Mouse (Mus musculus) heart, embryonic 13.5 days (tissue): ENCODE measurements at regions not wholly inside any gene's neighbourhood (a gene's known extent, or its start where the extent isn't known, plus 50 kb on each side); places are given as distances from the start of the nearest gene placed in this dataset.

Source experiments
- ATAC-seq: fragments of 200-750 bp; cut with Nextera tagmentation; 2 replicates; pipeline ENCODE4 v1.8.0; 2017; ENCODE audit warnings: moderate TSS enrichment; ENCODE audit not compliant: insufficient number of reproducible peaks, low FRiP score, low TSS enrichment; ENCODE audit errors: extremely low read depth
- H3K27ac ChIP-seq: fragments of 300-500 bp; sonication (generic); replicated peaks from 2 replicates; pipeline ENCODE4 v1.5.1; 2015; ENCODE audit warnings: moderate library complexity, mild to moderate bottlenecking, inconsistent platforms
- H3K27me3 ChIP-seq: fragments of 300-500 bp; sonication (generic); replicated peaks from 2 replicates; pipeline ENCODE4 v1.6.1; 2015; ENCODE audit warnings: mild to moderate bottlenecking, inconsistent platforms
- H3K36me3 ChIP-seq: fragments of 300-500 bp; sonication (generic); 2 replicates; pipeline ENCODE4 v1.6.1; 2015; ENCODE audit warnings: mild to moderate bottlenecking, inconsistent platforms
- H3K4me1 ChIP-seq: fragments of 300-500 bp; sonication (generic); 2 replicates; pipeline ENCODE4 v1.6.1; 2015; ENCODE audit warnings: inconsistent platforms
- H3K4me2 ChIP-seq: fragments of 300-500 bp; sonication (generic); 2 replicates; pipeline ENCODE4 v1.6.1; 2015; ENCODE audit warnings: inconsistent platforms, mild to moderate bottlenecking, moderate library complexity
- H3K4me3 ChIP-seq: fragments of 300-500 bp; sonication (generic); 2 replicates; pipeline ENCODE4 v1.5.1; 2015; ENCODE audit warnings: moderate library complexity, mild to moderate bottlenecking, inconsistent platforms
- H3K9ac ChIP-seq: fragments of 300-500 bp; sonication (generic); 2 replicates; pipeline ENCODE4 v1.6.1; 2015; ENCODE audit warnings: inconsistent platforms, mild to moderate bottlenecking, moderate library complexity
- H3K9me3 ChIP-seq: fragments of 300-500 bp; sonication (generic); 2 replicates; pipeline ENCODE4 v1.6.1; 2016; ENCODE audit warnings: inconsistent platforms
- WGBS: fragments of 180-500 bp; shearing (Covaris S2); methylation state at CpG from one replicate; pipeline ENCODE4 v1.1.7; 2015; ENCODE audit warnings: mixed read lengths; 5-methylcytosine and 5-hydroxymethylcytosine counted together

DNA sequence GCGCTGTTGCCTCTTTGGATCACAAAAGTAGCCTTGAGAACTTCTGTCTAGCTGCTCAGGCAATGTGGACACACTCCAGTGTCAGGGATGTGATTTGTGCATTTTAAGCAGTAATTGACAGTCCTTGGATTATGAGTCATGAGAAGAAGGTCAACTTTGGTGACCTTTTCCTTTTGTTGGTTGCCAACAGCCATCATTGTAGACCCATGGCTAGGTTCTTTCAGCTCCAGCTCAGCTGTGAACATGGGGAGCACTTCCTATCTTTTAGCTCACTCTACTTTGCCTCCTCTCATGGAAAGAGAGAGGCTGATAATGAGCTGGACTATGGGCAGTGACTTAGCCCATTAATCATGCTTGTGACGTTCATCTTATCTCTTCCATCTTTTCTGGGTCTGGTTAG is 602.8 kb downstream of the Ets1 start:
- no peaks in the 10 kb centered on the region for H3K27me3 ChIP-seq
- no peak overlapping the region for H3K4me2 ChIP-seq
- no peaks in the 10 kb centered on the region for H3K9me3 ChIP-seq
- no peak overlapping the region for H3K9ac ChIP-seq
- H3K27ac ChIP-seq: no peak overlapping the region
- no peak overlapping the region for H3K4me3 ChIP-seq
- no peaks in the 10 kb centered on the region for H3K36me3 ChIP-seq
- 55% methylated on average over 2 of the region's 2 CpGs for WGBS
- no peak for ATAC-seq
- no peaks in the 10 kb centered on the region for H3K4me1 ChIP-seq

DNA sequence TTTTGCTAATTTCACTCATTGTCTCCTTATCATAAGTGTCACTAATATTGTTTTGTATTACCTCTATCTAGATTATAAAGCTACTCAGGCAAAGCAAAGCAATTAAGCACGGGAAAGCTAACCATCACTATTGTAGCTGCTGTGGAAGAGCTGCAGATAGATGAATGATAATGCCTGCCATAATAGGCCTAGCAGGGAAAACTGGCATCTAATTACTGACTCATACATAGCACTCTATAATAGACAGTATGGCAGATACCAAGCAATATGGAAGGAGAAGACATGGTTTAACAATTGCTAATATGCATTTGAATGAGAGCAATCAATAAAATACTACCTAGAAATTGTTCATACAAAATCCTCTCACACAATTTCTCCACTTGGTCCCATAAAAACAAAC is 604.5 kb downstream of the Ets1 start:
- H3K4me2 ChIP-seq: no peak overlapping the region
- no peaks in the 10 kb centered on the region for H3K36me3 ChIP-seq
- H3K4me1 ChIP-seq: no peaks in the 10 kb centered on the region
- H3K27ac ChIP-seq: no peak overlapping the region
- H3K9me3 ChIP-seq: no peaks in the 10 kb centered on the region
- no peaks in the 10 kb centered on the region for H3K27me3 ChIP-seq
- H3K4me3 ChIP-seq: no peak overlapping the region
- ATAC-seq: no peak
- WGBS: 40% methylated on average over 1 of the region's 1 CpGs
- H3K9ac ChIP-seq: no peak overlapping the region

DNA sequence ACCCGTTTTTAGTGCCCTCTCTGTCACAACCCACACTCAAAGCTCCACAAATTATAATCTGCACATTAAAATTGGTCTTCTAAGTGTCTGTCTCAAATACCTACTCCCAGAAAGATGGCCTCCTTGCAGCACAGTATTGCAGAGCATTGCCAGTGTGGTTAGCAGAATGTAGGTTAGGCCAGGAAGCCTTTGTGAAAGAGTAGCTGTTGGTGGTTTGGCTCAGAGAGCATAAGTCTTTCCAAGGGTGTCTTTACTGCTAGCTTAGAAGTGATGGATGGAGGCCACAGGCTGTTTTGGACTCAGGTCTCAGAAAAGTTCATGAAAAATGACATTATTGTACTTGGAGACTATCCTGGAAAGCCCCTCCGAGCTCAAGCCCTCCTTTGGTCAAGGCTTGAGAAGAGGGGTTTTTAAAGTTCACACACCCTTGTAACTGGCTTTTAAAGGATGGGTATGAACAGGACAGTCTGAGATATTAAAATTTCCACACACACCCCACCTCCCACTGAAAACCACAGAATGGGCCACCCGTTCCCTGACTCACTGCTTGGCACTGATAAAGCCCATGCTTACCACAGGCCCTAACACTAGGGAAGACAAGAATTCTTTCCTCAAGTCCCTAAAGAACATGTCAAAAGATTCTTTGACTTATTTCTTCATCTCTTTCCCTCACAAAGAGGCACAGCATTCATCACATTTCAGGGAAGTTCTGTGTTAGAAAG is 605.1 kb downstream of the Ets1 start:
- Histone ChIP-seq H3K4me3 (no peak overlapping the region), H3K9ac (no peak overlapping the region), H3K36me3 (no peaks in the 10 kb centered on the region), H3K27me3 (no peaks in the 10 kb centered on the region), H3K27ac (no peak overlapping the region), H3K4me2 (no peak overlapping the region), H3K9me3 (no peaks in the 10 kb centered on the region), H3K4me1 (no peaks in the 10 kb centered on the region)
- WGBS: 66% methylated on average over 3 of the region's 3 CpGs
- no peak for ATAC-seq

DNA sequence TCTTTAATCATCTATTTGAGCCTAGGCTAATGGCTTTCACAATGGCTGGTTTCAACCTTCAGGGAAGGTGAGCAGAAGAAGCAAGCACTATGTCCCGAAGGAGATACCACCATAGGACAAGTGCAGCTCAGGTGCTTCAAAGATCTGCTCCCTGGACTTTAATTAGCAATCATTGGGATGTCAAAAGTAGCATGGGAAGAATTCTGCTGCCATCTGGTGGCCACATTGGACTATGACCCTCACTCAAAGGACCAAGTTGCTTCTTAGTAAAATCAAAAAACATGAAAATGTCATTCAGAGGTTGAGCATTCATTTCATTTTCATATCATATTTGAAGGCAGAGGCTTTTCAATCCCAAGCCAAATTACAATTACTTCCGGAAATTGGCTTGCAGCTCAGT is 610.9 kb downstream of the Ets1 start:
- H3K4me3 ChIP-seq: no peak overlapping the region
- 22% methylated on average over 2 of the region's 2 CpGs for WGBS

DNA sequence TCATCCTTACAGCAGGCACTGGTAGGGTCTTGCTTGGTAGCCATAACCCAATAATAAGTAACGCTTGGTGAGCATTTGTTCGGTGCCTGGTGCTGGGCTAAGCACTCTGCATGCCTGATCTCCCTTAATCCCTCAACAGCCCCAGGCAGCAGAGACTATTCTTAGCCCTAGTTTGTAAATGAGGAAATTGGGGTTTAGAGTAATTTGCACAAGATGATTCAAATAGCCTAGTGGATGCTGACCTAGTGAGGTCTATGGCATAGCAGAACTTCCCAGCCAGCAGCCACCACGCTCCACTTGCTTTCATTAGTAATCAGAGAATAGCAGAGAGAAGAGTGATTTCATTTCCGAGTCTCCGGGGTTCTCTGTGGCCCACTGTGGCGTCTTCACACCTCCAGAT is 622.2 kb downstream of the Ets1 start:
- Histone ChIP-seq H3K27me3 (0 out of 2 replicates have a peak, but pooled peaks cover 7% of the 10 kb centered on the region), H3K27ac (no peak overlapping the region), H3K4me3 (no peak overlapping the region), H3K9ac (no peak overlapping the region), H3K4me2 (no peak overlapping the region), H3K4me1 (no peaks in the 10 kb centered on the region), H3K36me3 (no peaks in the 10 kb centered on the region), H3K9me3 (no peaks in the 10 kb centered on the region)
- 52% methylated on average over 6 of the region's 6 CpGs for WGBS
- ATAC-seq: no peak

More for the DNA sequence above, 610.9 kb downstream of the Ets1 start:
- H3K27me3 ChIP-seq: no peaks in the 10 kb centered on the region
- H3K9me3 ChIP-seq: 0 out of 2 replicates have a peak, but pooled peaks cover 4% of the 10 kb centered on the region
- H3K36me3 ChIP-seq: no peaks in the 10 kb centered on the region
- H3K27ac ChIP-seq: no peak overlapping the region
- no peaks in the 10 kb centered on the region for H3K4me1 ChIP-seq
- no peak overlapping the region for H3K9ac ChIP-seq
- no peak for ATAC-seq
- H3K4me2 ChIP-seq: no peak overlapping the region

DNA sequence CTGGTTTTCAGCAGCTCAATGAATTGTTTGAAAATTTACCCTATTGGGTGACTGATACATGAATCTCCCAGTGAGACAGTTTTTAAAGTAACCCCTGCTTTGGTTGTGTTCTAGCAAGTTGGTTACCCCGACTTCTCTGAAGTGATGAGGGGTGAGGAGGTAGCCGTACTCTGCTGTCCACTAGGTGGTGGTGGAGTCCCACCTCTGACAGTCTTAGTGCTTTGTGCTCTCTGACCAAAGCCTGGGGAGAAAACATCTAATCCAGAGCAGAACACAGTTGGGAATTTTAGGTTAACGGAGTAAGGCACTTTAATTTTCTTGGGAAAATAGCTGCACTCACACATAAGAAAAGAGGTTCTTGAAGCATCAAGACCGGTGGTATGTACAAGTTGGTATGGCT is 624.1 kb downstream of the Ets1 start:
- WGBS: 21% methylated on average over 4 of the region's 4 CpGs
- Histone ChIP-seq H3K27ac (no peak overlapping the region), H3K4me2 (no peak overlapping the region), H3K4me3 (no peak overlapping the region), H3K9ac (no peak overlapping the region), H3K9me3 (no peaks in the 10 kb centered on the region), H3K4me1 (no peaks in the 10 kb centered on the region), H3K36me3 (no peaks in the 10 kb centered on the region), H3K27me3 (0 out of 2 replicates have a peak, but pooled peaks cover 7% of the 10 kb centered on the region)
- no peak for ATAC-seq

DNA sequence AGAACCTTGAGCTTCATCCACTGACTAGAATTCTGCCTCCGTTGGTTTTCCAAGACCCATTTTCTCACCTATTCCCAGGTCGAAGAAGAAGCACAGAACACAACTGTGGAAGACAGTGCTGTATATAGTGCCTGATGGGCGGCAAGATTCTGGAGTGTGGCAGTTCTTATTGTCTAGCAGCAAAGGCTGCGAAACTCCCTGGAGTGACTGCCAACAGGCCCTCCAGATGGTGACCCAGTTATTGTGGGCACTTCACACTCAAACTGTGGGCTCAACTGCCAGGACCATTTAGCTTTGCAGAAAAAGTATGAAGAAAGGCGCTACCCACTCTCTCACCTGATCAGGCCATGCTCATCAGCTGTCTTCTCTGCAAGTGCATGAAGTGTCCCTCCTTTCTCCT is 653.4 kb downstream of the Ets1 start:
- WGBS: 72% methylated on average over 5 of the region's 5 CpGs
- Histone ChIP-seq H3K36me3 (no peaks in the 10 kb centered on the region), H3K27me3 (no peaks in the 10 kb centered on the region), H3K9ac (no peak overlapping the region), H3K27ac (no peak overlapping the region), H3K4me2 (no peak overlapping the region), H3K4me3 (no peak overlapping the region), H3K4me1 (no peaks in the 10 kb centered on the region), H3K9me3 (no peaks in the 10 kb centered on the region)
- ATAC-seq: no peak

DNA sequence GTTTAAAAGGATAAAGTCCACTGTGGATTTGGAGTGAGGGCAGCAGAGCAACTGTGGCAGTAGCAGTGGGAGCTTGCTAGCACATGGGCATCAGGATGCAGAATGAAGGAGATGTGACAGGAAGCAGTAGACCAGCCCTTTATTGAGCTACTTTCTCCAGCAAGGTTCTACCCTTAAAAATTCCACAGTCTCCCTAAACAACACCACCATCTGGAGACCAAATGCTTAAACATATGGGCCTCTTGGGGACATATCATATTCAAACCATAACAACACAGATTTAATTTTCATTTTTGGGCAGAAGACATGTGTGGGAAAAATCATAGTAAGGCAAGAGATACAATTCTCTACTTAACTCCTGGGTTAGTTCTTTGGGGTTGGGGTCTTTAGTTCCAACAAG is 656.1 kb downstream of the Ets1 start:
- no peaks in the 10 kb centered on the region for H3K27me3 ChIP-seq
- no peak overlapping the region for H3K4me3 ChIP-seq
- H3K27ac ChIP-seq: no peak overlapping the region
- H3K4me1 ChIP-seq: no peaks in the 10 kb centered on the region
- H3K4me2 ChIP-seq: no peak overlapping the region
- no peak overlapping the region for H3K9ac ChIP-seq
- ATAC-seq: no peak
- no peaks in the 10 kb centered on the region for H3K9me3 ChIP-seq
- H3K36me3 ChIP-seq: no peaks in the 10 kb centered on the region

DNA sequence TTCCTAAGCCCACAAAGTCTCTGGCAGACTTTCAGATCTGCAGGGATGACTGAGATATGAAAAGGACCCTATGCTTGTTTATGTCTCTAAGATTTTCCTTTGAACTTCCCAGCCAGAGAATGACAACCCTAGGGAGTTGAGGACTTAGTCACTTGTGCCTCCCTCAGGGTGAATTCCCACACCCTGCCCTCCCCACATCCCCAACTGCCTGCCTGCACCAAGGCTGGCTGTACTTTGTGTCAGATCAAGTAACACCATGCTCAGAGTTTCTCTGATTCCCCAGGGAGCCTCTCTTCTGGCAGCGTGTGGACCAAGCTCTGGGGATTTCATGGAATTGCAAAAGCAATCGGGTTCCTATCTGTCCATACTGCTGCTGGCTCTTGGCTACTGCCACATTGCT is 659.9 kb downstream of the Ets1 start:
- H3K4me2 ChIP-seq: no peak overlapping the region
- no peak overlapping the region for H3K27ac ChIP-seq
- no peaks in the 10 kb centered on the region for H3K36me3 ChIP-seq
- WGBS: 12% methylated on average over 2 of the region's 2 CpGs
- H3K9me3 ChIP-seq: no peaks in the 10 kb centered on the region
- no peak overlapping the region for H3K9ac ChIP-seq
- ATAC-seq: no peak
- no peak overlapping the region for H3K4me3 ChIP-seq
- no peaks in the 10 kb centered on the region for H3K27me3 ChIP-seq
- H3K4me1 ChIP-seq: no peaks in the 10 kb centered on the region

DNA sequence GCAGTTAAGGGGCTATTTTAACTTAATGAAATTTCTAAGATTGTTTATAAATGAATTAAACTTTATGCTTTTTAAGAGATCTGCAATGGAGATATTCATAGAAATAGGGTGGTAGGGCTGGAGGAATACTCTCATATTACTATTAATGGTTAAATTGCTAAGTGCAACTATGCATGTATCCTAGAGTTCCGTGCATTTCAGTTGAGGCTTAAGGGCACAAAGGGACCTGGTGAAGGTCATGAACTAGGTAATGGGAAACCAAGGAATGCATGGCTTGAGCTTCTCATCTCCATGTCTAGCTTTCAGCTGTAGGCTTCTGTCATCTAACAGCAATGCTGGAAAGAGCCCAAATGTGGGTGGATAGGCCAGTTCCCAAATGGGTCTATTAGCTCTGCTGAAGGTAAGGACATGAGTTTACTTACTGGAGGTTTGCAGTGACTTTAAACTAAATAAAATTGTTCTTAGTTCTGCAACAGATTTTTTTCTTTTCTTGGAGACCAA is 683.6 kb downstream of the Ets1 start:
- Histone ChIP-seq H3K27ac (no peak overlapping the region), H3K36me3 (no peaks in the 10 kb centered on the region), H3K4me1 (no peaks in the 10 kb centered on the region), H3K27me3 (no peaks in the 10 kb centered on the region), H3K4me3 (no peak overlapping the region), H3K4me2 (no peak overlapping the region), H3K9me3 (no peaks in the 10 kb centered on the region), H3K9ac (no peak overlapping the region)
- no peak for ATAC-seq
- 94% methylated on average over 1 of the region's 1 CpGs for WGBS

DNA sequence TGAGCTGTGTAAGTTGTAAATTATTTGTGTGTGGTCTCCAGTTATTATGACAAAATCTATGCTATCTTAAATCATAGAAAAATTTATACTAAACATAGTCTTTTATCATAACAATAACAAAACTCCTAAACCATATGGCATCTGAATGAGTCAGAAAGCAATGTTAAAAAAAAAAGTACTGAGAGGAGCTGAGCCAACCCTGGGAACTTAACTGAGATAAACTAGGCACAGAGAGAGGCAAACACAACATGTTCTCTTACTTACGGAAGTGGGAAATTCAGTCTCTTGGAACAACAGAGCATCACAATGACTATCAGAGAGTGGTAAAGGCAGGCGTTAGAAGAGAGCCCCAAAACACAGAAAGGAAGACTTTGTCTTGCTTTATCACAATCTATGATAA is 691.7 kb downstream of the Ets1 start:
- ATAC-seq: no peak
- no peaks in the 10 kb centered on the region for H3K36me3 ChIP-seq
- H3K27me3 ChIP-seq: no peaks in the 10 kb centered on the region
- 47% methylated on average over 2 of the region's 2 CpGs for WGBS
- no peak overlapping the region for H3K9ac ChIP-seq
- no peak overlapping the region for H3K4me2 ChIP-seq
- H3K4me3 ChIP-seq: no peak overlapping the region
- no peaks in the 10 kb centered on the region for H3K9me3 ChIP-seq
- no peak overlapping the region for H3K27ac ChIP-seq
- no peaks in the 10 kb centered on the region for H3K4me1 ChIP-seq

DNA sequence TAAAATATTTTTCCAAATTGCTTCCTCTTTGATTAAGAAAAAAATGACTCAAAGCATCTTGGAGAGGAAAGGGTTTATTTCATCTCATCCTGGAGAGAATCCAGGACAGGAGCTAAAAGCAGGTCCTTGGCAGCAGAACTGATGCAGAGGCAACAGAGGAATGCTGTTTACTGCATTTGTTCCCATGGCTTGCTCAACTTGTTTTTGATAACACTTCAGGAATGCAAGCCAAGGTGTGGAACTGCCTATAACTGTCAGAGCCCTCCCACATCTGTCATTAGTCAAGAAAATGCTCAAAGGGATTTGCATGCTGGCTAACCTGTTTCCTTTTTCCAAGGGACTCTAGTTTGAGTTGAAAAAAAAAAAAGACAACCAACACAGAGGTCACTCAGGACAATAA is 714.2 kb downstream of the Ets1 start:
- H3K4me2 ChIP-seq: no peak overlapping the region
- no peak overlapping the region for H3K4me3 ChIP-seq
- H3K27ac ChIP-seq: no peak overlapping the region
- H3K4me1 ChIP-seq: no peaks in the 10 kb centered on the region
- H3K9ac ChIP-seq: no peak overlapping the region
- no peak for ATAC-seq
- no peaks in the 10 kb centered on the region for H3K36me3 ChIP-seq
- no peaks in the 10 kb centered on the region for H3K9me3 ChIP-seq
- H3K27me3 ChIP-seq: no peaks in the 10 kb centered on the region
